Mouse (Mus musculus): ENCODE results near the gene Mrgprb5. TPM values are rescaled to one million over a fixed set of nuclear protein-coding genes. Genes with fewer than 3 reads are reported as not detected.
A peak's percentile ranks its signal among the peaks of the same experiment; 100 is the strongest.
"Not testable (repeated sequence)": the region's sequence is repeated elsewhere in the genome, so short reads cannot be mapped to it uniquely, and the experiment has no call there.

Mrgprb5 gene
- polyA plus RNA-seq (2015; fragmentation: Nextera tagmentation; extraction: Ambion mirVana), result not detected in 2 replicates

- DNase-seq (ENCODE audit: low spot score), result no peak
These were observed at the start of gene Mrgprb5 for GRCm38 (mm10) chr7:48168919-48169318. Mrgprb5 (minus strand) TSS chr7:48169019.

- DNase-seq (ENCODE audit: low spot score), result no peak
These were observed 30.4 kb upstream of the Mrgprb5 start, which contains the start of gene Mrgprb4 for GRCm38 (mm10) chr7:48199188-48199587. Mrgprb4 (minus strand) TSS chr7:48199288.

- no peak for DNase-seq (ENCODE audit: low spot score)
These were observed 1.3 kb downstream of the Mrgprb5 start for GRCm38 (mm10) chr7:48167471-48167870.

- DNase-seq (ENCODE audit: low spot score), result peak; percentile 67
These were observed 30.5 kb downstream of the Mrgprb5 start for GRCm38 (mm10) chr7:48138248-48138702.

GRCm38 (mm10) chr7:48137216-48138077, 31.4 kb downstream of the Mrgprb5 start:
- DNase-seq (ENCODE audit: low spot score), result peak; percentile 47

GRCm38 (mm10) chr7:48132674-48133073, 36.1 kb downstream of the Mrgprb5 start:
- DNase-seq (ENCODE audit: low spot score), result no peak

GRCm38 (mm10) chr7:48132247-48132646, 36.6 kb downstream of the Mrgprb5 start:
- not testable (repeated sequence) for DNase-seq (ENCODE audit: low spot score)

GRCm38 (mm10) chr7:48131820-48132219, 37.0 kb downstream of the Mrgprb5 start:
- not testable (repeated sequence) for DNase-seq (ENCODE audit: low spot score)

GRCm38 (mm10) chr7:48123806-48124205, 45.0 kb downstream of the Mrgprb5 start:
- no peak for DNase-seq (ENCODE audit: low spot score)

Other genes starting within 250 kb of the Mrgprb5 start
- gene Mrgpra4, start 186.9 kb downstream of the Mrgprb5 start, polyA plus RNA-seq (2015; fragmentation: Nextera tagmentation; extraction: Ambion mirVana), result not detected in 2 replicates
- not detected in 2 replicates for gene Mrgprx1, start 141.4 kb downstream of the Mrgprb5 start, polyA plus RNA-seq (2015; fragmentation: Nextera tagmentation; extraction: Ambion mirVana)
- gene Mrgprb4, start 30.3 kb upstream of the Mrgprb5 start, polyA plus RNA-seq (2015; fragmentation: Nextera tagmentation; extraction: Ambion mirVana), result not detected in 2 replicates
- not detected in 2 replicates for gene Mrgprb8, start 219.5 kb upstream of the Mrgprb5 start, polyA plus RNA-seq (2015; fragmentation: Nextera tagmentation; extraction: Ambion mirVana)

All from thymus, postnatal 0 days (tissue).